Mouse (Mus musculus) cerebral cortex, adult 2 months (tissue): ENCODE measurements around the gene Slc11a1.

Experiments used
- WGBS: fragments of 180-500 bp; shearing (Covaris S2); methylation state at CpG from one replicate; pipeline ENCODE4 v1.1.7; 2018; 5-methylcytosine and 5-hydroxymethylcytosine counted together

The Slc11a1 gene

GRCm38 (mm10) chr1:74388398-74388920 is 13.5 kb downstream of the Slc11a1 start:
- WGBS = 89% methylated on average over 7 of the region's 7 CpGs

- whole genome bisulfite sequencing = 30% methylated on average over 29 of the region's 29 CpGs
Measured at GRCm38 (mm10) chr1:74389831-74390286, 14.9 kb downstream of the Slc11a1 start.

GRCm38 (mm10) chr1:74390287-74390906 is 15.4 kb downstream of the Slc11a1 start:
- WGBS = 15% methylated on average over 21 of the region's 21 CpGs

GRCm38 (mm10) chr1:74390924-74391748 is 16.1 kb downstream of the Slc11a1 start, which contains the start of gene Ctdsp1:
Ctdsp1 (plus strand) TSS chr1:74391509.
- 2% methylated on average over 51 of the region's 51 CpGs for WGBS

GRCm38 (mm10) chr1:74391844-74392441 is 16.9 kb downstream of the Slc11a1 start:
- WGBS = under 1% methylated on average over 63 of the region's 63 CpGs

GRCm38 (mm10) chr1:74392446-74392994 is 17.5 kb downstream of the Slc11a1 start:
- 6% methylated on average over 16 of the region's 16 CpGs for WGBS

GRCm38 (mm10) chr1:74393010-74393409 is 18.0 kb downstream of the Slc11a1 start:
- WGBS = 51% methylated on average over 7 of the region's 7 CpGs

GRCm38 (mm10) chr1:74393697-74394096 is 18.7 kb downstream of the Slc11a1 start:
- WGBS = 91% methylated on average over 9 of the region's 9 CpGs

- 95% methylated on average over 9 of the region's 9 CpGs for WGBS
Measured at GRCm38 (mm10) chr1:74394311-74394710, 19.3 kb downstream of the Slc11a1 start.

DNA sequence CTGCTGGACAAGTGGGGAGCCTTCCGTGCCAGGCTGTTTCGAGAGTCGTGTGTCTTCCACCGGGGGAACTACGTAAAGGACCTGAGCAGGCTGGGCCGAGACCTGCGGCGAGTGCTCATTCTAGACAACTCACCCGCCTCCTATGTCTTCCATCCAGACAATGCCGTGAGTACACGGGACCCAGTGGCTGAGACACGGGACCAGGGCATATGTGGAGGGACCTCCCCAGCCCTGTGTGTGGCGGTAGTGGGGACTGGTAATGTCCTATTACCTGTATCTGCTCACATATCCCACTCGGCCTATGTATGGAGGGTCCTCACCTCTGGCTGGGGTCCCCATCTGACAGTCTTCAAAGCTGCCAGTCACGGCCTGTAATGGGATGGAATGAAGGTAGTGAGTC is 19.9 kb downstream of the Slc11a1 start:
- 92% methylated on average over 15 of the region's 15 CpGs for whole genome bisulfite sequencing

GRCm38 (mm10) chr1:74395290-74395689 is 20.3 kb downstream of the Slc11a1 start:
- WGBS = 86% methylated on average over 13 of the region's 13 CpGs

GRCm38 (mm10) chr1:74396456-74397222 is 21.6 kb downstream of the Slc11a1 start:
- WGBS = 16% methylated on average over 12 of the region's 12 CpGs

- under 1% methylated on average over 41 of the region's 41 CpGs for WGBS
Measured at GRCm38 (mm10) chr1:74397268-74397918, 22.4 kb downstream of the Slc11a1 start.

GRCm38 (mm10) chr1:74397919-74398451 is 23.0 kb downstream of the Slc11a1 start:
- 3% methylated on average over 11 of the region's 11 CpGs for WGBS

DNA sequence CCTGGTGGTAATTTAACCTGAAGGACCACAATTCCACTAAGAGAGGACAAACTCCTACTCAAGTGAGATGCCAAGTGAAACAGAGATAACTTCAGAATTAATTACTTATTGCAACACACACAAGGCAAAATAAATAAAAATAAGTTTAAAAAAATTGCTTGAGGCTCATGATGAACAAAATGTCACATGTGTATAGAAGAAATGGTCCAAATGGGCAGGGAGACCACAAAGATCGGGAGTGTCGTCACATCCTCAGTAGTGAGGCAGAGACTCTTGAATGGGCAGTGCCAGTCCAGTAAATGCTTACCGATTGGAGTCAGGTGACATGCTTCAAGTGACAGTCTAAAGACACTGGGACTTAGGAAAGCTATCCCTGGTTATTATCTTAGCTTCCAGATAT is 25.5 kb downstream of the Slc11a1 start:
- WGBS = 86% methylated on average over 3 of the region's 3 CpGs

DNA sequence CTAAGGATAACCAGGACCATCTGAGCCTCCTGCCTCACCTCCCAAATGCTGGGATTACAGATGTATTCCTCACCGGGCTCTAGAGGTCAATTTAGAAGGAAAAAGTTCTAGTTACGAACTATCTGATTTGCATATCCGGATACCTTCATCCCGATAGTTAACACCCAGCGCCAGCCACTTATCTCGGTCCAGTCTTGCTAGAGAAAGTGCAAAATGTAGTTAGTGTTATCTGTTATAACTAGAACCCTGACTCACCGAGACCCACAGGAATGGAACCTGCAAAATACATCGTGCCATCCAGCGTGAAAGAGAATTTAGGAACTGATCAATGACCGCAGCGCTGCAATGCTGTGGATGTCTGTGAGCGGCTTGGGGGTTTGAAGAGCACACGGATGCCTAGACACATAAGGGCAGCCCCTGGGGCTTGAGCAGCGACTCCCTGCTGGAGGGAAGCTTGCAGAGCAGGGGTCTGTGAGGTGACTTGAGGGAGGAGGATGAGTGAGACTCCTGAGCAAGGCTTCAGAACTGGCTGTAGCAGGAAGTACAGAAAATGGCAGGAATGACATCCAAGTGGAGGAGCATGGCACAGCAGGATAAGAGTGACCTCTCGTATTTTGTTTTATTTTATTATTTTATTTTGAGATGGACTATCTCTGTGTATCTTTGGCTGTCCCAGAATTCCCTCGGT is 26.2 kb downstream of the Slc11a1 start:
- WGBS = 64% methylated on average over 16 of the region's 16 CpGs

- WGBS = 89% methylated on average over 4 of the region's 4 CpGs
Measured at GRCm38 (mm10) chr1:74404206-74404605, 29.2 kb downstream of the Slc11a1 start.

DNA sequence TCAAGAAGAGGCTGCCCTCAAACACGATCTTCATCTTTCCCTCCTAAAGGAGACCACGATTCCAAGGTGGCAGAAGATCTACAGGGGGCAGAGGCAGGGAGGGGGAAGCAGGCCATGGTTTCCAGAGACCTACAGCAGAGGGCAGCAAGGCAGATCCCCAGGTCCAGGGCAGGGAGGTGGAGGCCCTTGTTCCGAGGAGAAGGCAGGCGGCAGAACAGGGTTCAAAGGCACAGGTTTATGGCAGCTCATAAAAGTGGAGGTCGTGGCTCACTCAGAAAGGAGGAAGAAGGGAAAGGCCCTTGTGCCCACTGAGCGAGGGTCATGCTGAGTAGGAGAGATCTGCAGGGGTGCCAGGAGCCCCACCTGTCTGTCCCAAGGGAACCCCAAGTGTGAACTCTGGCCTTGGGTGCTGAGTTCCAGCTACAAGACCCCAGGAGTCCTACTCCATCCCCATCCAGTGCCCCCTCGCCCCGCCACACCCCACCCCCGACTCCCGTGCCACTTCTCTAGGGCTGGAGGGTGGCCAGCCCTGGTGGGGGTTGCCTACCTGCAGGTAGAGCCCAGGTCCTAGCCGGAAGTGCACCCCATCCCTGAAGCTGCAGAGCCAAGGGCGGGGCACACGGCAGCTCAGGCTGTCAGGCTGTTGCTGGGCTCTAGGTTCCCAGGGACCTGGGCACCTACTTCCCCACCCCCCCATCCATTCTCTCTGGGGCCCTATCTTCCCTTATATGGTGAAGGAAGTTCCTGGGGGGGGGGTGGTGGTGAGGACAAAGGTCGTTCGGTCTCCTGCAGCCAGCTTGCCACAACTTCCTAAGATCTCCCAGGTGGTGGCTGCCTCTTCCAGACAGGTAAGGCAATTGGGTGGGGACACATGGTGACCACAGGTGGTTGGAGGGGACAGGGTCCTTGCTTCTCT is 33.9 kb downstream of the Slc11a1 start, which contains the start of gene Vil1:
Vil1 (plus strand) TSS at position 788 of the 916 bp plus-strand sequence.
- 71% methylated on average over 15 of the region's 15 CpGs for WGBS
